Mouse (Mus musculus): Measurements from ENCODE around the gene Timp4. TPM values are rescaled to one million over a fixed set of nuclear protein-coding genes. Genes with fewer than 3 reads are reported as not detected.

The Timp4 gene
- polyA plus RNA-seq, 1 experiment, result 4.2 TPM

GRCm38 (mm10) chr6:115274705-115275104 is 22.7 kb upstream of the Timp4 start:
- no peaks in the 10 kb centered on the region for H3K27me3 ChIP-seq (ENCODE audit: control insufficient read depth, insufficient read depth, low read length)
- no peaks in the 10 kb centered on the region for H3K36me3 ChIP-seq (ENCODE audit: control insufficient read depth, insufficient read depth, low read length)
- TF ChIP-seq CTCF (IDR thresholded peaks at IDR 0.05; ENCODE audit: borderline replicate concordance, control insufficient read depth, extremely low read depth, insufficient read depth, low read length, poor library complexity) (no peak), POLR2A (IDR thresholded peaks at IDR 0.05; ENCODE audit: control insufficient read depth, extremely low read depth, insufficient read depth, low read length, poor library complexity) (no peak)
- no peak for DNase-seq
- H3K4me1 ChIP-seq (replicated peaks; ENCODE audit: control insufficient read depth, insufficient read depth, low read length), result no peaks in the 10 kb centered on the region
- 87% methylated on average over 9 of the region's 9 CpGs for WGBS
- no peak overlapping the region for H3K27ac ChIP-seq (ENCODE audit: control insufficient read depth, insufficient read depth, low read length)
- no peak overlapping the region for H3K4me3 ChIP-seq (ENCODE audit: control insufficient read depth, insufficient read depth, low read length)

GRCm38 (mm10) chr6:115273346-115273745 is 21.3 kb upstream of the Timp4 start:
- H3K4me3 ChIP-seq (ENCODE audit: control insufficient read depth, insufficient read depth, low read length), result no peak overlapping the region
- no peak overlapping the region for H3K27ac ChIP-seq (ENCODE audit: control insufficient read depth, insufficient read depth, low read length)
- TF ChIP-seq CTCF (IDR thresholded peaks at IDR 0.05; ENCODE audit: borderline replicate concordance, control insufficient read depth, extremely low read depth, insufficient read depth, low read length, poor library complexity) (no peak), POLR2A (IDR thresholded peaks at IDR 0.05; ENCODE audit: control insufficient read depth, extremely low read depth, insufficient read depth, low read length, poor library complexity) (no peak)
- DNase-seq, result no peak
- H3K27me3 ChIP-seq (ENCODE audit: control insufficient read depth, insufficient read depth, low read length), result no peaks in the 10 kb centered on the region
- H3K4me1 ChIP-seq (replicated peaks; ENCODE audit: control insufficient read depth, insufficient read depth, low read length), result no peaks in the 10 kb centered on the region
- no peaks in the 10 kb centered on the region for H3K36me3 ChIP-seq (ENCODE audit: control insufficient read depth, insufficient read depth, low read length)
- WGBS, result 95% methylated on average over 10 of the region's 10 CpGs

GRCm38 (mm10) chr6:115271866-115272271 is 19.9 kb upstream of the Timp4 start:
- no peak overlapping the region for H3K27ac ChIP-seq (ENCODE audit: control insufficient read depth, insufficient read depth, low read length)
- DNase-seq, result no peak

GRCm38 (mm10) chr6:115271326-115271725 is 19.3 kb upstream of the Timp4 start:
- Histone ChIP-seq H3K36me3 (ENCODE audit: control insufficient read depth, insufficient read depth, low read length) (no peaks in the 10 kb centered on the region), H3K27ac (ENCODE audit: control insufficient read depth, insufficient read depth, low read length) (no peak overlapping the region), H3K4me3 (ENCODE audit: control insufficient read depth, insufficient read depth, low read length) (no peak overlapping the region), H3K4me1 (replicated peaks; ENCODE audit: control insufficient read depth, insufficient read depth, low read length) (no peaks in the 10 kb centered on the region), H3K27me3 (ENCODE audit: control insufficient read depth, insufficient read depth, low read length) (no peaks in the 10 kb centered on the region)
- no peak for TF ChIP-seq CTCF (IDR thresholded peaks at IDR 0.05; ENCODE audit: borderline replicate concordance, control insufficient read depth, extremely low read depth, insufficient read depth, low read length, poor library complexity)
- TF ChIP-seq POLR2A (IDR thresholded peaks at IDR 0.05; ENCODE audit: control insufficient read depth, extremely low read depth, insufficient read depth, low read length, poor library complexity), result no peak
- no peak for DNase-seq
- WGBS, result 87% methylated on average over 3 of the region's 3 CpGs

More at GRCm38 (mm10) chr6:115271866-115272271, 19.9 kb upstream of the Timp4 start:
- Histone ChIP-seq H3K4me3 (ENCODE audit: control insufficient read depth, insufficient read depth, low read length) (no peak overlapping the region), H3K36me3 (ENCODE audit: control insufficient read depth, insufficient read depth, low read length) (no peaks in the 10 kb centered on the region), H3K27me3 (ENCODE audit: control insufficient read depth, insufficient read depth, low read length) (no peaks in the 10 kb centered on the region), H3K4me1 (replicated peaks; ENCODE audit: control insufficient read depth, insufficient read depth, low read length) (no peaks in the 10 kb centered on the region)
- 30% methylated on average over 4 of the region's 4 CpGs for WGBS
- TF ChIP-seq CTCF (IDR thresholded peaks at IDR 0.05; ENCODE audit: borderline replicate concordance, control insufficient read depth, extremely low read depth, insufficient read depth, low read length, poor library complexity) (no peak), POLR2A (IDR thresholded peaks at IDR 0.05; ENCODE audit: control insufficient read depth, extremely low read depth, insufficient read depth, low read length, poor library complexity) (no peak)

- WGBS, result 67% methylated on average over 2 of the region's 2 CpGs
- H3K27ac ChIP-seq (ENCODE audit: control insufficient read depth, insufficient read depth, low read length), result no peak overlapping the region
- H3K4me3 ChIP-seq (ENCODE audit: control insufficient read depth, insufficient read depth, low read length), result no peak overlapping the region
- DNase-seq, result no peak
- H3K27me3 ChIP-seq (ENCODE audit: control insufficient read depth, insufficient read depth, low read length), result no peaks in the 10 kb centered on the region
- TF ChIP-seq POLR2A (IDR thresholded peaks at IDR 0.05; ENCODE audit: control insufficient read depth, extremely low read depth, insufficient read depth, low read length, poor library complexity), result no peak
- no peak for TF ChIP-seq CTCF (IDR thresholded peaks at IDR 0.05; ENCODE audit: borderline replicate concordance, control insufficient read depth, extremely low read depth, insufficient read depth, low read length, poor library complexity)
- no peaks in the 10 kb centered on the region for H3K4me1 ChIP-seq (replicated peaks; ENCODE audit: control insufficient read depth, insufficient read depth, low read length)
- H3K36me3 ChIP-seq (ENCODE audit: control insufficient read depth, insufficient read depth, low read length), result no peaks in the 10 kb centered on the region
These were observed 18.1 kb upstream of the Timp4 start for GRCm38 (mm10) chr6:115270085-115270484.

- WGBS, result 85% methylated on average over 5 of the region's 5 CpGs
- H3K27ac ChIP-seq (ENCODE audit: control insufficient read depth, insufficient read depth, low read length), result no peak overlapping the region
These were observed 17.6 kb upstream of the Timp4 start for GRCm38 (mm10) chr6:115269561-115269960.

More at GRCm38 (mm10) chr6:115269561-115269960, 17.6 kb upstream of the Timp4 start:
- TF ChIP-seq POLR2A (IDR thresholded peaks at IDR 0.05; ENCODE audit: control insufficient read depth, extremely low read depth, insufficient read depth, low read length, poor library complexity) (no peak), CTCF (IDR thresholded peaks at IDR 0.05; ENCODE audit: borderline replicate concordance, control insufficient read depth, extremely low read depth, insufficient read depth, low read length, poor library complexity) (no peak)
- no peak overlapping the region for H3K4me3 ChIP-seq (ENCODE audit: control insufficient read depth, insufficient read depth, low read length)
- no peaks in the 10 kb centered on the region for H3K4me1 ChIP-seq (replicated peaks; ENCODE audit: control insufficient read depth, insufficient read depth, low read length)
- H3K27me3 ChIP-seq (ENCODE audit: control insufficient read depth, insufficient read depth, low read length), result no peaks in the 10 kb centered on the region
- no peaks in the 10 kb centered on the region for H3K36me3 ChIP-seq (ENCODE audit: control insufficient read depth, insufficient read depth, low read length)
- DNase-seq, result no peak
